Mouse (Mus musculus) urinary bladder, postnatal 14 days (tissue): ENCODE measurements around the gene Hist1h3a.
"Not testable (repeated sequence)": the region's sequence is repeated elsewhere in the genome, so short reads cannot be mapped to it uniquely, and the experiment has no call there.

Experiments
- DNase-seq: peaks from one replicate; pipeline ENCODE4 v3.0.0; 2021; ENCODE audit warnings: low spot score

Gene Hist1h3a

GRCm38 (mm10) chr13:23761871-23762821 lies at the start of gene Hist1h3a:
Hist1h3a (minus strand) TSS chr13:23762386.
- peak; percentile 53 for DNase-seq

- DNase-seq: no peak
Observed at GRCm38 (mm10) chr13:23806422-23807052, 44.4 kb upstream of the Hist1h3a start, which contains the start of gene Slc17a2. Slc17a2 (plus strand) TSS chr13:23806993.

GRCm38 (mm10) chr13:23804532-23804931 lies 42.3 kb upstream of the Hist1h3a start:
- DNase-seq: no peak

GRCm38 (mm10) chr13:23799405-23799804 lies 37.2 kb upstream of the Hist1h3a start:
- DNase-seq: no peak

- DNase-seq: peak; percentile 51
Observed at GRCm38 (mm10) chr13:23792520-23792919, 30.3 kb upstream of the Hist1h3a start.

- DNase-seq: no peak
Observed at GRCm38 (mm10) chr13:23779025-23779424, 16.8 kb upstream of the Hist1h3a start.

GRCm38 (mm10) chr13:23778339-23778738 lies 16.2 kb upstream of the Hist1h3a start:
- DNase-seq: no peak

GRCm38 (mm10) chr13:23772561-23773313 lies 10.6 kb upstream of the Hist1h3a start:
- DNase-seq: peak; percentile 23

GRCm38 (mm10) chr13:23769613-23770012 lies 7.4 kb upstream of the Hist1h3a start, which contains the start of gene Trim38:
Trim38 (plus strand) TSS chr13:23769913.
- not testable (repeated sequence) for DNase-seq

GRCm38 (mm10) chr13:23768834-23769397 lies 6.7 kb upstream of the Hist1h3a start:
- no peak for DNase-seq

- no peak for DNase-seq
Observed at GRCm38 (mm10) chr13:23766772-23767171, 4.6 kb upstream of the Hist1h3a start.

- DNase-seq: no peak
Observed at GRCm38 (mm10) chr13:23765172-23765513, 3.0 kb upstream of the Hist1h3a start.

GRCm38 (mm10) chr13:23764324-23765171 lies 2.4 kb upstream of the Hist1h3a start:
- no peak for DNase-seq

GRCm38 (mm10) chr13:23763586-23764323 lies 1.6 kb upstream of the Hist1h3a start, which contains the start of gene Hist1h1a:
Hist1h1a (plus strand) TSS chr13:23763666.
- DNase-seq: peak; percentile 84

GRCm38 (mm10) chr13:23763242-23763585 lies 1.0 kb upstream of the Hist1h3a start:
- DNase-seq: no peak

GRCm38 (mm10) chr13:23760972-23761864 lies 968 bp downstream of the Hist1h3a start, which contains the start of gene Hist1h4a:
Hist1h4a (minus strand) TSS chr13:23761230.
- DNase-seq: peak; percentile 99

GRCm38 (mm10) chr13:23760240-23760971 lies 1.8 kb downstream of the Hist1h3a start:
- no peak for DNase-seq

- no peak for DNase-seq
Observed at GRCm38 (mm10) chr13:23759916-23760239, 2.3 kb downstream of the Hist1h3a start.
